Mouse (Mus musculus) Patski (cell line): ENCODE measurements around the gene Smg6. TPM values are rescaled to one million over a fixed set of nuclear protein-coding genes. Genes with fewer than 3 reads are reported as not detected.

Source experiments
- ATAC-seq: fragments of 100-300 bp; one replicate; pipeline ENCODE4 v1.8.0; 2021
- CTCF ChIA-PET: fragments of 350-600 bp; sonication (Branson Sonifier 250); formaldehyde crosslinking; loops from one replicate; lab custom pipeline; 2022; ENCODE audit warnings: inconsistent platforms; lab: Charles Lee
- POLR2A ChIA-PET: fragments of 350-600 bp; sonication (Branson Sonifier 250); formaldehyde crosslinking; loops from one replicate; lab custom pipeline; 2022; ENCODE audit warnings: antibody characterized with exemption, inconsistent platforms; lab: Charles Lee
- DNase-seq: peaks from one replicate; pipeline ENCODE4 v3.0.0-alpha.2; 2011; ENCODE audit warnings: low read depth, low spot score
- H3K27me3 ChIP-seq: fragments of 371-371 bp; one replicate; pipeline ENCODE4 v1.5.1; 2021
- CTCF ChIP-seq: fragments of 100-300 bp; IDR thresholded peaks from one replicate; pipeline ENCODE4 v1.5.1; 2021
- in situ Hi-C: fragments of 300-500 bp; cut with MboI; formaldehyde crosslinking; loops from 3 replicates; pipeline ENCODE4 v1.11.1; 2018; ENCODE audit warnings: low pct_unique_long_range_greater_than_20kb, mixed read lengths
- polyA plus RNA-seq: library from polyadenylated mRNA; unstranded; gene quantifications from one replicate; pipeline ENCODE4 v1.2.3, GENCODE M21; 2021

Gene Smg6
- polyA plus RNA-seq, 1 experiment from 2014 or later, result 20.5 TPM

- no peak for DNase-seq
- in situ Hi-C loops, result no loop called here
- TF ChIP-seq CTCF, result no peak
- CTCF ChIA-PET, result interaction anchor here (0.8 kb wide), 1 partner anchor 138 kb away, joined by 3 read pairs; no protein-coding TSS in a partner anchor
- no peaks in the 10 kb centered on the region for H3K27me3 ChIP-seq
- POLR2A ChIA-PET, result no interaction called here
- no peak for ATAC-seq
Observed at GRCm38 (mm10) chr11:75119298-75119697, 193.7 kb downstream of the Smg6 start.

GRCm38 (mm10) chr11:75119841-75120240, 194.2 kb downstream of the Smg6 start:
- TF ChIP-seq CTCF, result no peak
- H3K27me3 ChIP-seq, result no peaks in the 10 kb centered on the region
- DNase-seq (no peak), ATAC-seq (no peak)
- in situ Hi-C loops, result no loop called here
- ChIA-PET CTCF (interaction anchor here (0.8 kb wide), 1 partner anchor 139 kb away, joined by 3 read pairs; no protein-coding TSS in a partner anchor), POLR2A (no interaction called here)

GRCm38 (mm10) chr11:75121348-75121747, 195.7 kb downstream of the Smg6 start:
- ChIA-PET POLR2A (no interaction called here), CTCF (interaction anchor here (0.9 to 1.7 kb wide), 4 partner anchors 10 to 206 kb away, joined by 3 to 5 read pairs (median 4); no protein-coding TSS in a partner anchor)
- no peak for ATAC-seq
- TF ChIP-seq CTCF, result no peak
- no peaks in the 10 kb centered on the region for H3K27me3 ChIP-seq
- in situ Hi-C loops, result no loop called here
- DNase-seq, result no peak

- H3K27me3 ChIP-seq, result no peaks in the 10 kb centered on the region
- no peak for TF ChIP-seq CTCF
- no peak for ATAC-seq
Observed at GRCm38 (mm10) chr11:75124406-75124805, 198.8 kb downstream of the Smg6 start.

GRCm38 (mm10) chr11:75126384-75126783, 200.8 kb downstream of the Smg6 start:
- DNase-seq, result no peak
- in situ Hi-C loops, result no loop called here
- no peaks in the 10 kb centered on the region for H3K27me3 ChIP-seq
- no peak for ATAC-seq
- ChIA-PET CTCF (interaction anchor here (1.3 kb wide), 1 partner anchor 9 kb away, joined by 3 read pairs; no protein-coding TSS in a partner anchor), POLR2A (no interaction called here)
- TF ChIP-seq CTCF, result no peak

More at GRCm38 (mm10) chr11:75124406-75124805, 198.8 kb downstream of the Smg6 start:
- no peak for DNase-seq
- POLR2A ChIA-PET, result no interaction called here
- CTCF ChIA-PET, result interaction anchor here (0.8 to 1.2 kb wide), 2 partner anchors 14 to 51 kb away, joined by 3 read pairs; no protein-coding TSS in a partner anchor
- in situ Hi-C loops, result no loop called here

- TF ChIP-seq CTCF, result no peak
- ATAC-seq, result no peak
- no peak for DNase-seq
- no peaks in the 10 kb centered on the region for H3K27me3 ChIP-seq
- CTCF ChIA-PET, result no interaction called here
- POLR2A ChIA-PET, result no interaction called here
- in situ Hi-C loops, result no loop called here
Observed at GRCm38 (mm10) chr11:75129481-75129880, 203.9 kb downstream of the Smg6 start.

- ATAC-seq (no peak), DNase-seq (no peak)
- H3K27me3 ChIP-seq, result no peaks in the 10 kb centered on the region
- ChIA-PET CTCF (interaction anchor here (1.0 to 1.9 kb wide), 4 partner anchors 10 to 150 kb away, joined by 3 to 5 read pairs (median 4); partner anchors contain the start of gene Hic1), POLR2A (no interaction called here)
- TF ChIP-seq CTCF, result no peak
- in situ Hi-C loops, result no loop called here
Observed at GRCm38 (mm10) chr11:75131300-75131699, 205.7 kb downstream of the Smg6 start.

GRCm38 (mm10) chr11:75132278-75132677, 206.7 kb downstream of the Smg6 start:
- no peak for DNase-seq
- ATAC-seq, result no peak
- no peaks in the 10 kb centered on the region for H3K27me3 ChIP-seq
- no peak for TF ChIP-seq CTCF
- in situ Hi-C loops, result no loop called here
- ChIA-PET POLR2A (interaction anchor here (0.8 kb wide), 2 partner anchors 17 to 19 kb away, joined by 3 to 4 read pairs; no protein-coding TSS in a partner anchor), CTCF (interaction anchor here (0.6 to 1.9 kb wide), 5 partner anchors 11 to 151 kb away, joined by 3 to 5 read pairs (median 3); partner anchors contain the start of gene Hic1)

- no peak for ATAC-seq
- POLR2A ChIA-PET, result no interaction called here
- no peak for TF ChIP-seq CTCF
- in situ Hi-C loops, result no loop called here
- DNase-seq, result no peak
- CTCF ChIA-PET, result no interaction called here
- H3K27me3 ChIP-seq, result no peaks in the 10 kb centered on the region
Observed at GRCm38 (mm10) chr11:75133391-75133790, 207.8 kb downstream of the Smg6 start.

- POLR2A ChIA-PET, result no interaction called here
- ATAC-seq (no peak), DNase-seq (no peak)
- H3K27me3 ChIP-seq, result no peaks in the 10 kb centered on the region
- no peak for TF ChIP-seq CTCF
- in situ Hi-C loops, result no loop called here
- CTCF ChIA-PET, result no interaction called here
Observed at GRCm38 (mm10) chr11:75133951-75134350, 208.3 kb downstream of the Smg6 start.

GRCm38 (mm10) chr11:75134485-75135068, 209.0 kb downstream of the Smg6 start:
- no peak for ATAC-seq
- ChIA-PET CTCF (interaction anchor here (1.4 kb wide), 1 partner anchor 11 kb away, joined by 5 read pairs; no protein-coding TSS in a partner anchor), POLR2A (no interaction called here)
- TF ChIP-seq CTCF, result no peak
- H3K27me3 ChIP-seq, result no peaks in the 10 kb centered on the region
- in situ Hi-C loops, result no loop called here
- no peak for DNase-seq
